Mouse (Mus musculus): ENCODE results near the gene Rhof. TPM values are rescaled to one million over a fixed set of nuclear protein-coding genes. Genes with fewer than 3 reads are reported as not detected.

The Rhof gene
- total and polyA plus RNA-seq, 2 experiments: 0.09 to 0.86 TPM

GRCm38 (mm10) chr5:123130814-123131148, 1.7 kb downstream of the Rhof start:
- Histone ChIP-seq H3K9ac (ENCODE audit: low read depth, low read length) (no peak overlapping the region), H3K4me1 (ENCODE audit: control insufficient read depth, insufficient read depth, low read length) (peaks cover 15% of the 10 kb centered on the region), H3K27ac (replicated peaks; ENCODE audit: insufficient read depth, low read depth, low read length) (no peak overlapping the region), H3K79me2 (ENCODE audit: control insufficient read depth, insufficient read depth, low read length) (no peaks in the 10 kb centered on the region), H3K4me3 (ENCODE audit: insufficient read depth, low read depth, low read length) (no peak overlapping the region), H3K27me3 (ENCODE audit: control insufficient read depth, insufficient read depth, low read length) (no peaks in the 10 kb centered on the region), H3K36me3 (ENCODE audit: control insufficient read depth, insufficient read depth, low read length) (peaks cover 6% of the 10 kb centered on the region; the same call in 1 of the 2 replicates)
- DNase-seq (ENCODE audit: extremely low read depth, low read depth, low spot score): no peak
- TF ChIP-seq POLR2A (IDR thresholded peaks at IDR 0.05; ENCODE audit: extremely low read depth, insufficient read depth, low read length) (no peak), CTCF (IDR thresholded peaks at IDR 0.05; ENCODE audit: low read depth, low read length) (no peak)
- 90% methylated on average over 5 of the region's 5 CpGs for WGBS

GRCm38 (mm10) chr5:123130030-123130813, 2.3 kb downstream of the Rhof start:
- peaks cover 6% of the 10 kb centered on the region; the same call in 1 of the 2 replicates for H3K36me3 ChIP-seq (ENCODE audit: control insufficient read depth, insufficient read depth, low read length)
- DNase-seq (ENCODE audit: extremely low read depth, low read depth, low spot score): no peak
- H3K27me3 ChIP-seq (ENCODE audit: control insufficient read depth, insufficient read depth, low read length): no peaks in the 10 kb centered on the region
- H3K9ac ChIP-seq (ENCODE audit: low read depth, low read length): no peak overlapping the region
- 96% methylated on average over 9 of the region's 9 CpGs for WGBS
- no peak overlapping the region for H3K4me3 ChIP-seq (ENCODE audit: insufficient read depth, low read depth, low read length)
- H3K4me1 ChIP-seq (ENCODE audit: control insufficient read depth, insufficient read depth, low read length): peaks cover 14% of the 10 kb centered on the region
- H3K79me2 ChIP-seq (ENCODE audit: control insufficient read depth, insufficient read depth, low read length): no peaks in the 10 kb centered on the region
- TF ChIP-seq POLR2A (IDR thresholded peaks at IDR 0.05; ENCODE audit: extremely low read depth, insufficient read depth, low read length) (no peak), CTCF (IDR thresholded peaks at IDR 0.05; ENCODE audit: low read depth, low read length) (no peak)
- H3K27ac ChIP-seq (replicated peaks; ENCODE audit: insufficient read depth, low read depth, low read length): no peak overlapping the region

DNA sequence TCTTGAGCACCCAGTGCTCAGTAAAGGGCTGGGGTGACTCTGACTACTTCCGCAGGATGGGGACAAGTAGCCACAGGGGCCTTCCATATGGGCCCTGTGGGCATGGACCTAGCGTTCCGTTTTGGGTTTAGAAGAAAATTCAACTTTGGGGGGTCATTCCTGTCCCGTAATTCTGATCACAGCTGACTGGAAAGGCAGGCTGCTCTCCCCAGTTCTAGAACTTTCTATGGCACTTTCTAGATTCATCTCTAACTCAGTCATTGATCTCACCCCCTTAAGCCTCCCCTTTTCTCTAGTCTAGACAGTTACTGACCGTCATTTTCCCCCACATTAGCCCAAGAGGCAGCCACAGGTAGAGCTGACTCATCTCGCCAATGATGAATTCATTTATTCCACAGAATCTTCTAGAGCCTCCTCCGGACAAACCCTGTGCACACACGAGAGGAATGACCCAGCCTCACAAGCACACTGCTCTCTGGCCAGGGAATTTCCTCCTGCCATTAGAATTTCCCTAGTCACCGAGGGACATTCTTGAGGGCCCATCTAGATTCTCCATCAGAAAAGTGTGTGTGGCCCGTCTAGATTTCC, 3.2 kb downstream of the Rhof start:
- H3K4me3 ChIP-seq (ENCODE audit: insufficient read depth, low read depth, low read length): no peak overlapping the region
- H3K27me3 ChIP-seq (ENCODE audit: control insufficient read depth, insufficient read depth, low read length): no peaks in the 10 kb centered on the region
- peaks cover 6% of the 10 kb centered on the region; the same call in 1 of the 2 replicates for H3K36me3 ChIP-seq (ENCODE audit: control insufficient read depth, insufficient read depth, low read length)
- DNase-seq (ENCODE audit: extremely low read depth, low read depth, low spot score): no peak
- peaks cover 6% of the 10 kb centered on the region for H3K4me1 ChIP-seq (ENCODE audit: control insufficient read depth, insufficient read depth, low read length)
- 90% methylated on average over 10 of the region's 10 CpGs for WGBS
- no peak overlapping the region for H3K9ac ChIP-seq (ENCODE audit: low read depth, low read length)
- TF ChIP-seq CTCF (IDR thresholded peaks at IDR 0.05; ENCODE audit: low read depth, low read length) (no peak), POLR2A (IDR thresholded peaks at IDR 0.05; ENCODE audit: extremely low read depth, insufficient read depth, low read length) (no peak)
- no peak overlapping the region for H3K27ac ChIP-seq (replicated peaks; ENCODE audit: insufficient read depth, low read depth, low read length)
- no peaks in the 10 kb centered on the region for H3K79me2 ChIP-seq (ENCODE audit: control insufficient read depth, insufficient read depth, low read length)

DNA sequence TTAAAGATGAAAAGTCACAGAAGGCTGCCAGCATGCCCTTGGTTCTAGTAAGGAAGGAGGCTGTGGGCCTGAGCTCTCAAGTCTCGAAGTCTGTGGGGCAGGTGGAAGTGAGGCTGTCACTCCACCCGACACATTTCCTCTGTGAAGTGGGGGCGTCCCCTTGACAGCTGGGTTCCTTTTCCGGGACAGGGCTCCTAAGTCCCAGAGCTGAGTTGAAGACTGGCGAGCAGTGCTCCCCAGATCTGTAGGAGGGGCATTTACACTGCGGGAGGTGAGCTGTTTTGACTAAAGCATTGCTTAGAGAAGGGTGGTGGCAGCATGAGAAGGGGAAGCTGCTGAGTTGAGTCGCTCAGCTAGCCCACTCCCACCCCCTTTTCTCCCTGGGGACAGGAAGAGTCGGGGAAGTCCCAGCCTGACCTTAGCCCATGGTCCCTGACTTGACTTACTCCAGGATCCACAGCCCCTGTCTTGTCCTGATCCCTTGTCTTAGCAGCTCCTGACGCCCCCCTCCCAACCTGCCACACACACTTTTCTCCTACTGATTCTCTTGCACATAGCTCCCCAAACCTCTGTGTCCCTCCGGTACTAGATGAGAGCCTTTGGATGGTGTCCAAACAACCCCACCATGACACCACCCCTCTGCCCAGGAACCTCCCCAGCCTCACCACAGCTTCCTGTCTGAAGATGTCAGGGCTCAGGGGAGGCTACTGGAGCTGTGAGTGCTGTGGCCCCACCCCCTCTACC, 3.9 kb downstream of the Rhof start:
- no peaks in the 10 kb centered on the region for H3K79me2 ChIP-seq (ENCODE audit: control insufficient read depth, insufficient read depth, low read length)
- peak; percentile 20 for DNase-seq (ENCODE audit: extremely low read depth, low read depth, low spot score)
- H3K27me3 ChIP-seq (ENCODE audit: control insufficient read depth, insufficient read depth, low read length): no peaks in the 10 kb centered on the region
- WGBS: 74% methylated on average over 10 of the region's 10 CpGs
- no peak for TF ChIP-seq CTCF (IDR thresholded peaks at IDR 0.05; ENCODE audit: low read depth, low read length)
- TF ChIP-seq POLR2A (IDR thresholded peaks at IDR 0.05; ENCODE audit: extremely low read depth, insufficient read depth, low read length): no peak
- peaks cover 1% of the 10 kb centered on the region; the same call in 1 of the 2 replicates for H3K36me3 ChIP-seq (ENCODE audit: control insufficient read depth, insufficient read depth, low read length)
- 0 out of 2 replicates have a peak overlapping the region, but pooled peaks have one; percentile 8 for H3K9ac ChIP-seq (ENCODE audit: low read depth, low read length)
- H3K4me1 ChIP-seq (ENCODE audit: control insufficient read depth, insufficient read depth, low read length): peaks cover 1% of the 10 kb centered on the region; the same call in 1 of the 2 replicates
- H3K27ac ChIP-seq (replicated peaks; ENCODE audit: insufficient read depth, low read depth, low read length): no peak overlapping the region
- no peak overlapping the region for H3K4me3 ChIP-seq (ENCODE audit: insufficient read depth, low read depth, low read length)

- 92% methylated on average over 6 of the region's 6 CpGs for WGBS
These were observed 5.5 kb downstream of the Rhof start for GRCm38 (mm10) chr5:123127031-123127430.

More at GRCm38 (mm10) chr5:123127031-123127430, 5.5 kb downstream of the Rhof start:
- TF ChIP-seq CTCF (IDR thresholded peaks at IDR 0.05; ENCODE audit: low read depth, low read length) (no peak), POLR2A (IDR thresholded peaks at IDR 0.05; ENCODE audit: extremely low read depth, insufficient read depth, low read length) (no peak)
- Histone ChIP-seq H3K4me3 (ENCODE audit: insufficient read depth, low read depth, low read length) (no peak overlapping the region), H3K27me3 (ENCODE audit: control insufficient read depth, insufficient read depth, low read length) (no peaks in the 10 kb centered on the region), H3K36me3 (ENCODE audit: control insufficient read depth, insufficient read depth, low read length) (no peaks in the 10 kb centered on the region), H3K27ac (replicated peaks; ENCODE audit: insufficient read depth, low read depth, low read length) (no peak overlapping the region), H3K79me2 (ENCODE audit: control insufficient read depth, insufficient read depth, low read length) (no peaks in the 10 kb centered on the region), H3K9ac (ENCODE audit: low read depth, low read length) (no peak overlapping the region), H3K4me1 (ENCODE audit: control insufficient read depth, insufficient read depth, low read length) (no peaks in the 10 kb centered on the region)
- no peak for DNase-seq (ENCODE audit: extremely low read depth, low read depth, low spot score)
